Mouse (Mus musculus): Measurements from ENCODE around the gene Tti1. TPM values are rescaled to one million over a fixed set of nuclear protein-coding genes. Genes with fewer than 3 reads are reported as not detected.
A peak's percentile ranks its signal among the peaks of the same experiment; 100 is the strongest.

Tti1 gene
- polyA plus RNA-seq, 1 experiment = 17.7 TPM

- H3K27ac ChIP-seq (ENCODE audit: insufficient read depth, low read length) = 0 out of 2 replicates have a peak overlapping the region, but pooled peaks have one; percentile 27
- no peak overlapping the region for H3K4me3 ChIP-seq (ENCODE audit: insufficient read depth, low read length)
- peaks cover 15% of the 10 kb centered on the region for H3K4me1 ChIP-seq (ENCODE audit: control insufficient read depth, insufficient read depth, low read length)
- no peak for TF ChIP-seq CTCF (IDR thresholded peaks at IDR 0.05; ENCODE audit: extremely low read depth, insufficient read depth, low read length)
- TF ChIP-seq POLR2A (IDR thresholded peaks at IDR 0.05; ENCODE audit: extremely low read depth, insufficient read depth, low read length) = no peak
Observed at GRCm38 (mm10) chr2:157986235-157986634, 42.0 kb downstream of the Tti1 start.

- TF ChIP-seq POLR2A (IDR thresholded peaks at IDR 0.05; ENCODE audit: extremely low read depth, insufficient read depth, low read length) = no peak
- TF ChIP-seq CTCF (IDR thresholded peaks at IDR 0.05; ENCODE audit: extremely low read depth, insufficient read depth, low read length) = no peak
- peak overlapping the region; percentile 27; the same call in 1 of the 2 replicates for H3K27ac ChIP-seq (ENCODE audit: insufficient read depth, low read length)
- H3K4me3 ChIP-seq (ENCODE audit: insufficient read depth, low read length) = no peak overlapping the region
- peaks cover 15% of the 10 kb centered on the region for H3K4me1 ChIP-seq (ENCODE audit: control insufficient read depth, insufficient read depth, low read length)
Observed at GRCm38 (mm10) chr2:157985611-157986010, 42.6 kb downstream of the Tti1 start.

- H3K4me1 ChIP-seq (ENCODE audit: control insufficient read depth, insufficient read depth, low read length) = peaks cover 13% of the 10 kb centered on the region
- H3K27ac ChIP-seq (ENCODE audit: insufficient read depth, low read length) = no peak overlapping the region
- TF ChIP-seq POLR2A (IDR thresholded peaks at IDR 0.05; ENCODE audit: extremely low read depth, insufficient read depth, low read length) = no peak
- no peak for TF ChIP-seq CTCF (IDR thresholded peaks at IDR 0.05; ENCODE audit: extremely low read depth, insufficient read depth, low read length)
- H3K4me3 ChIP-seq (ENCODE audit: insufficient read depth, low read length) = no peak overlapping the region
Observed at GRCm38 (mm10) chr2:157983276-157983675, 45.0 kb downstream of the Tti1 start.

- no peak overlapping the region for H3K27ac ChIP-seq (ENCODE audit: insufficient read depth, low read length)
- H3K4me1 ChIP-seq (ENCODE audit: control insufficient read depth, insufficient read depth, low read length) = peaks cover 12% of the 10 kb centered on the region
- H3K4me3 ChIP-seq (ENCODE audit: insufficient read depth, low read length) = no peak overlapping the region
- TF ChIP-seq CTCF (IDR thresholded peaks at IDR 0.05; ENCODE audit: extremely low read depth, insufficient read depth, low read length) = no peak
- no peak for TF ChIP-seq POLR2A (IDR thresholded peaks at IDR 0.05; ENCODE audit: extremely low read depth, insufficient read depth, low read length)
Observed at GRCm38 (mm10) chr2:157982727-157983126, 45.5 kb downstream of the Tti1 start.

- H3K27ac ChIP-seq (ENCODE audit: insufficient read depth, low read length) = no peak overlapping the region
- H3K4me3 ChIP-seq (ENCODE audit: insufficient read depth, low read length) = no peak overlapping the region
- H3K4me1 ChIP-seq (ENCODE audit: control insufficient read depth, insufficient read depth, low read length) = peaks cover 2% of the 10 kb centered on the region; the same call in 1 of the 2 replicates
- TF ChIP-seq POLR2A (IDR thresholded peaks at IDR 0.05; ENCODE audit: extremely low read depth, insufficient read depth, low read length) = no peak
- no peak for TF ChIP-seq CTCF (IDR thresholded peaks at IDR 0.05; ENCODE audit: extremely low read depth, insufficient read depth, low read length)
Observed at GRCm38 (mm10) chr2:157979241-157979640, 49.0 kb downstream of the Tti1 start.

GRCm38 (mm10) chr2:157975595-157975994 is 52.6 kb downstream of the Tti1 start:
- no peak overlapping the region for H3K4me3 ChIP-seq (ENCODE audit: insufficient read depth, low read length)
- H3K4me1 ChIP-seq (ENCODE audit: control insufficient read depth, insufficient read depth, low read length) = no peaks in the 10 kb centered on the region; the same call in 1 of the 2 replicates
- no peak overlapping the region for H3K27ac ChIP-seq (ENCODE audit: insufficient read depth, low read length)
- TF ChIP-seq CTCF (IDR thresholded peaks at IDR 0.05; ENCODE audit: extremely low read depth, insufficient read depth, low read length) = no peak
- no peak for TF ChIP-seq POLR2A (IDR thresholded peaks at IDR 0.05; ENCODE audit: extremely low read depth, insufficient read depth, low read length)

GRCm38 (mm10) chr2:157974604-157975501 is 53.4 kb downstream of the Tti1 start:
- H3K27ac ChIP-seq (ENCODE audit: insufficient read depth, low read length) = no peak overlapping the region
- H3K4me3 ChIP-seq (ENCODE audit: insufficient read depth, low read length) = no peak overlapping the region
- TF ChIP-seq CTCF (IDR thresholded peaks at IDR 0.05; ENCODE audit: extremely low read depth, insufficient read depth, low read length) = no peak
- TF ChIP-seq POLR2A (IDR thresholded peaks at IDR 0.05; ENCODE audit: extremely low read depth, insufficient read depth, low read length) = no peak
- no peaks in the 10 kb centered on the region; the same call in 1 of the 2 replicates for H3K4me1 ChIP-seq (ENCODE audit: control insufficient read depth, insufficient read depth, low read length)

- H3K4me1 ChIP-seq (ENCODE audit: control insufficient read depth, insufficient read depth, low read length) = no peaks in the 10 kb centered on the region; the same call in 1 of the 2 replicates
- H3K4me3 ChIP-seq (ENCODE audit: insufficient read depth, low read length) = no peak overlapping the region
- H3K27ac ChIP-seq (ENCODE audit: insufficient read depth, low read length) = no peak overlapping the region
- no peak for TF ChIP-seq POLR2A (IDR thresholded peaks at IDR 0.05; ENCODE audit: extremely low read depth, insufficient read depth, low read length)
- no peak for TF ChIP-seq CTCF (IDR thresholded peaks at IDR 0.05; ENCODE audit: extremely low read depth, insufficient read depth, low read length)
Observed at GRCm38 (mm10) chr2:157970669-157971068, 57.6 kb downstream of the Tti1 start.

GRCm38 (mm10) chr2:157970124-157970523 is 58.1 kb downstream of the Tti1 start:
- no peak for TF ChIP-seq POLR2A (IDR thresholded peaks at IDR 0.05; ENCODE audit: extremely low read depth, insufficient read depth, low read length)
- no peak for TF ChIP-seq CTCF (IDR thresholded peaks at IDR 0.05; ENCODE audit: extremely low read depth, insufficient read depth, low read length)
- H3K4me1 ChIP-seq (ENCODE audit: control insufficient read depth, insufficient read depth, low read length) = no peaks in the 10 kb centered on the region; the same call in 1 of the 2 replicates
- H3K4me3 ChIP-seq (ENCODE audit: insufficient read depth, low read length) = no peak overlapping the region
- no peak overlapping the region for H3K27ac ChIP-seq (ENCODE audit: insufficient read depth, low read length)

GRCm38 (mm10) chr2:157967856-157968255 is 60.4 kb downstream of the Tti1 start:
- Histone ChIP-seq H3K4me1 (ENCODE audit: control insufficient read depth, insufficient read depth, low read length) (no peaks in the 10 kb centered on the region), H3K4me3 (ENCODE audit: insufficient read depth, low read length) (no peak overlapping the region), H3K27ac (ENCODE audit: insufficient read depth, low read length) (no peak overlapping the region)
- TF ChIP-seq POLR2A (IDR thresholded peaks at IDR 0.05; ENCODE audit: extremely low read depth, insufficient read depth, low read length) (no peak), CTCF (IDR thresholded peaks at IDR 0.05; ENCODE audit: extremely low read depth, insufficient read depth, low read length) (no peak)
